Mouse (Mus musculus): ENCODE data around the gene Spg21.

Spg21 gene

GRCm38 (mm10) chr9:65535191-65535722, 74.5 kb downstream of the Spg21 start:
- DNase-seq (ENCODE audit: low read depth, low spot score): peak; percentile 64

DNA sequence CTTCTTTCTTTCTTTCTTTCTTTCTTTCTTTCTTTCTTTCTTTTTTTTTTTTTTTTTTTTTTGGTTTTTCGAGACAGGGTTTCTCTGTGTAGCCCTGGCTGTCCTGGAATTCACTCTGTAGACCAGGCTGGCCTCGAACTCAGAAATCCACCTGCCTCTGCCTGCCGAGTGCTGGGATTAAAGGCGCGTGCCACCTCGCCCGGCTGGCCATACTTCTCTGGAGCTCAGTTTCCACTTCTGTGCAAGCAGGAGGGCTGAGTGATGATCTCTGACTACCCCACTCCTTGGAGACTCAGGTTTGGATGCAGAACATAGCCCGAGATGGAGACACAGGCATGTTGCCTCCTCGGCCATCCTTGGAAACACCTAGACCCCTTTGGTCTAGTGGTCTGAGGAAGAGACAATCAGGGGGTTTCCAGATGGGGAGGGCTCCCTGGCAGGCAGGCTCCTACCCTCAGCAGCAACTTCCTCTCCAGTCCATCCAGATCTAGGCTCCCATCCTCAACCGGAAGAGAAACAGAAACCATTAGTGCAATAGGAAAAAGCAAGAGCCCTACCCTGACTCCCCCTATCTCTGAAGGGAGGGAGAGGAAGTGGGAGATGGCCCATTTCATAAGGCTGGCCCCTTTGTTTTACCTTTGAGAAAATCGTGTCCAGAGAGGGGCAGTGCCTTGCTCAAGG, 75.2 kb downstream of the Spg21 start:
- no peak for DNase-seq (ENCODE audit: low read depth, low spot score)

- DNase-seq (ENCODE audit: low read depth, low spot score): no peak
Observed at GRCm38 (mm10) chr9:65536491-65536890, 75.7 kb downstream of the Spg21 start.

All from skeletal muscle tissue, adult 2 months (tissue).